8 mouse cellular contexts compared by ENCODE assay signal in the genomic region with DNA sequence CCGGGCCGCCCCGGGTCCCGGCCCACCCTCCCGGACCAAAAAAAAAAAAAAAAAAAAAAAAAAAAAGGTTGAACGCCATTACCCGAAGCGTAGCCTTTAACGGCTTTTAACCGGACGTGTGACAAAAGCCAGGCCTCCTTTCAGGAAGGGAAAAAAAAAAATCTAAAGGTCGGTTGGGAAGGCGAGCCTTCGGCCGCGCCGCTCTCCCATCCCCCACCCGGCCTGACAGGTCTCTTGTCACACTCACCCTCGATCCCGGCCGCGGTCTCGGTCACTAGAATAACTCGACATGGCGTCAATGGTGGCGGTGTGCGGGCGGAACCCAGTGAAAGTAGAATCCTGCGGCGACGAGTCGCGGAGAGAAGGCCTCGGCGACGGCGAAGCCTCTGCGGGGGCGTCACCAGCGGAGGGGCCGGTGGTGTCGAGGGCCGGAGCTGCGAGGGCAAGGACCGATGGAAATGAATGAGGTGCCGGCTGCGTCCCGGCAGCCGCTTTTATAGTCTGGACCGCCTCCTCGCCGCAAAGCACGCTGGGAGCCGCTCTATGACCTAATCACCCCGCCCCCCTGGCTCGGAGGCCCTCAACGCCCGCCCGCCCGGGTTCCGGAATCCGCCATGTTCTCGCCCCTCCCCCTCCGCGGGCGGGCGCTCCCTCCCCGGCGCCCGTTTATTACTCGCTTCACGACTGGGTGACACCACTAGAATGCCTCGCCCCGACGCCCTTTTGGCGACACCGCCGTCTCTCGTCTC. TPM values are rescaled to one million over a fixed set of nuclear protein-coding genes. Genes with fewer than 3 reads are reported as not detected.
DNase-seq lines count a peak whose midpoint lies in the region; ATAC-seq and TF ChIP-seq lines count a peak whose summit lies in the region.

No protein-coding gene starts in this region.

- peak overlapping the region; percentile 100 for H3K9ac ChIP-seq in neural tube, embryonic 11.5 days (ENCODE audit: low read length)
- H3K9ac ChIP-seq in intestine, postnatal 0 days (ENCODE audit: low read depth, low read length): peak overlapping the region; percentile 99

- peaks cover 5% of the 10 kb centered on the region for H3K36me3 ChIP-seq in neural tube, embryonic 11.5 days (ENCODE audit: control insufficient read depth, insufficient read depth, low read length)
- H3K36me3 ChIP-seq in intestine, postnatal 0 days (ENCODE audit: control insufficient read depth, insufficient read depth): peaks cover 32% of the 10 kb centered on the region
- H3K36me3 ChIP-seq in midbrain, embryonic 10.5 days: peaks cover 64% of the 10 kb centered on the region

- intact Hi-C loops in left cerebral cortex, postnatal 36 days (cut with DNase I): loop anchor here (2.0 to 5.0 kb wide), 3 partner anchors 35 to 209 kb away; partner anchors contain the start of genes Kpna2 and Smurf2

- peak; percentile 78 for ATAC-seq in neural tube, embryonic 11.5 days (ENCODE audit: insufficient read depth, low FRiP score, low TSS enrichment)
- ATAC-seq in intestine, postnatal 0 days: peak; percentile 80

- H3K9me3 ChIP-seq in neural tube, embryonic 11.5 days (ENCODE audit: control insufficient read depth, low read length): no peaks in the 10 kb centered on the region
- no peaks in the 10 kb centered on the region for H3K9me3 ChIP-seq in intestine, postnatal 0 days (ENCODE audit: control insufficient read depth)
- no peaks in the 10 kb centered on the region for H3K9me3 ChIP-seq in midbrain, embryonic 10.5 days (replicated peaks)

- no peak for TF ChIP-seq CTCF in intestine, postnatal 0 days (IDR thresholded peaks at IDR 0.05; ENCODE audit: low read depth)

- DNase-seq in neural tube, embryonic 11.5 days (ENCODE audit: low spot score): peak; percentile 98
- no peak for DNase-seq in neural tube, embryonic 10.5 days (ENCODE audit: extremely low spot score, low spot score)
- peak; percentile 99 for DNase-seq in embryo, embryonic 9.5 days (ENCODE audit: extremely low spot score)
- peak; percentile 100 for DNase-seq in gastrocnemius, postnatal 4 days (ENCODE audit: low spot score in 2 of 2)
- DNase-seq in left cerebral cortex, postnatal 36 days (ENCODE audit: low spot score in 2 of 2): peak; percentile 98 to 99
- peak; percentile 98 for DNase-seq in midbrain, embryonic 10.5 days (ENCODE audit: low spot score)
- DNase-seq in skeletal muscle tissue, adult 2 months (ENCODE audit: low read depth, low spot score): peak; percentile 98

- H3K4me1 ChIP-seq in neural tube, embryonic 11.5 days (ENCODE audit: control insufficient read depth, insufficient read depth, low read length): peaks cover 6% of the 10 kb centered on the region
- H3K4me1 ChIP-seq in intestine, postnatal 0 days (replicated peaks; ENCODE audit: control insufficient read depth, insufficient read depth, low read length): no peaks in the 10 kb centered on the region
- H3K4me1 ChIP-seq in midbrain, embryonic 10.5 days: peaks cover 30% of the 10 kb centered on the region

- peak overlapping the region; percentile 87 for H3K4me3 ChIP-seq in neural tube, embryonic 11.5 days (ENCODE audit: low read depth, low read length)
- H3K4me3 ChIP-seq in intestine, postnatal 0 days (ENCODE audit: low read depth, low read length): peak overlapping the region; percentile 96
- H3K4me3 ChIP-seq in midbrain, embryonic 10.5 days: peak overlapping the region; percentile 96

- peak overlapping the region; percentile 48; the same call in 1 of the 2 replicates for H3K4me2 ChIP-seq in neural tube, embryonic 11.5 days (ENCODE audit: low read depth)
- peak overlapping the region; percentile 71 for H3K4me2 ChIP-seq in intestine, postnatal 0 days (replicated peaks; ENCODE audit: low read depth)

- no peaks in the 10 kb centered on the region for H3K27me3 ChIP-seq in neural tube, embryonic 11.5 days (ENCODE audit: control insufficient read depth, insufficient read depth, low read length)
- no peaks in the 10 kb centered on the region for H3K27me3 ChIP-seq in intestine, postnatal 0 days (replicated peaks; ENCODE audit: control insufficient read depth, insufficient read depth, low read length)
- H3K27me3 ChIP-seq in midbrain, embryonic 10.5 days (ENCODE audit: low read depth, poor library complexity, severe bottlenecking): no peaks in the 10 kb centered on the region

- WGBS in neural tube, embryonic 11.5 days: under 1% methylated on average over 68 of the region's 79 CpGs
- under 1% methylated on average over 77 of the region's 79 CpGs for WGBS in intestine, postnatal 0 days
- WGBS in midbrain, embryonic 10.5 days: 0% methylated on average over 74 of the region's 79 CpGs

- peak overlapping the region; percentile 97 for H3K27ac ChIP-seq in neural tube, embryonic 11.5 days (ENCODE audit: low read depth, low read length)
- H3K27ac ChIP-seq in intestine, postnatal 0 days (ENCODE audit: low read depth, low read length): peak overlapping the region; percentile 99
- H3K27ac ChIP-seq in midbrain, embryonic 10.5 days (replicated peaks): peak overlapping the region; percentile 100

RNA-seq across cellular contexts. Expression of gene Ddx5, which starts 0.8 kb away (rescaled TPM):
- polyA plus RNA-seq in neural tube, embryonic 11.5 days (2014; fragmentation: Nextera tagmentation; extraction: Ambion mirVana): 496 and 500 TPM in 2 replicates
- total RNA-seq in gastrocnemius, postnatal 4 days (2021): 100 to 1,000 TPM; 388 to 472 TPM
- polyA plus RNA-seq in intestine, postnatal 0 days (2015; fragmentation: Nextera tagmentation; extraction: Ambion mirVana): 163 and 183 TPM in 2 replicates
- 100 to 1,000 TPM; 574 to 675 TPM for total RNA-seq in left cerebral cortex, postnatal 36 days (2021)
- 295 and 331 TPM in 2 replicates for polyA plus RNA-seq in midbrain, embryonic 10.5 days (2016; fragmentation: Nextera tagmentation; extraction: Ambion mirVana)

RNA-seq across cellular contexts. Expression of gene Cep95, which starts 0.9 kb away (rescaled TPM):
- polyA plus RNA-seq in neural tube, embryonic 11.5 days (2014; fragmentation: Nextera tagmentation; extraction: Ambion mirVana): 19.0 and 22.9 TPM in 2 replicates
- total RNA-seq in gastrocnemius, postnatal 4 days (2021): 10 to 100 TPM in 1 of 2 experiments, 1 to 10 TPM in 1; 8.9 to 12.5 TPM
- 5.3 and 5.5 TPM in 2 replicates for polyA plus RNA-seq in intestine, postnatal 0 days (2015; fragmentation: Nextera tagmentation; extraction: Ambion mirVana)
- total RNA-seq in left cerebral cortex, postnatal 36 days (2021): 10 to 100 TPM in 1 of 2 experiments, 1 to 10 TPM in 1; 8.2 to 15.8 TPM
- 18.0 and 19.1 TPM in 2 replicates for polyA plus RNA-seq in midbrain, embryonic 10.5 days (2016; fragmentation: Nextera tagmentation; extraction: Ambion mirVana)

RNA-seq across cellular contexts. Expression of gene Polg2, which starts 8.9 kb away (rescaled TPM):
- polyA plus RNA-seq in neural tube, embryonic 11.5 days (2014; fragmentation: Nextera tagmentation; extraction: Ambion mirVana): 7.6 and 8.4 TPM in 2 replicates
- 1 to 10 TPM; 8.2 TPM for total RNA-seq in gastrocnemius, postnatal 4 days (2021)
- polyA plus RNA-seq in intestine, postnatal 0 days (2015; fragmentation: Nextera tagmentation; extraction: Ambion mirVana): 12.9 and 13.3 TPM in 2 replicates
- total RNA-seq in left cerebral cortex, postnatal 36 days (2021): 1 to 10 TPM; 3.0 to 3.2 TPM
- polyA plus RNA-seq in midbrain, embryonic 10.5 days (2016; fragmentation: Nextera tagmentation; extraction: Ambion mirVana): 10.2 and 10.7 TPM in 2 replicates

RNA-seq across cellular contexts. Expression of gene Milr1, which starts 37.2 kb away (rescaled TPM):
- polyA plus RNA-seq in neural tube, embryonic 11.5 days (2014; fragmentation: Nextera tagmentation; extraction: Ambion mirVana): 0.61 and 1.4 TPM in 2 replicates
- 1 to 10 TPM; 1.1 to 1.8 TPM for total RNA-seq in gastrocnemius, postnatal 4 days (2021)
- 1.3 and 1.9 TPM in 2 replicates for polyA plus RNA-seq in intestine, postnatal 0 days (2015; fragmentation: Nextera tagmentation; extraction: Ambion mirVana)
- total RNA-seq in left cerebral cortex, postnatal 36 days (2021): under 1 TPM in 1 of 2 experiments, not detected in 1; 0.25 TPM
- 0.67 and 1.1 TPM in 2 replicates for polyA plus RNA-seq in midbrain, embryonic 10.5 days (2016; fragmentation: Nextera tagmentation; extraction: Ambion mirVana)

RNA-seq across cellular contexts. Expression of gene Pecam1, which starts 37.8 kb away (rescaled TPM):
- 24.6 and 24.9 TPM in 2 replicates for polyA plus RNA-seq in neural tube, embryonic 11.5 days (2014; fragmentation: Nextera tagmentation; extraction: Ambion mirVana)
- 100 to 1,000 TPM; 123 to 126 TPM for total RNA-seq in gastrocnemius, postnatal 4 days (2021)
- polyA plus RNA-seq in intestine, postnatal 0 days (2015; fragmentation: Nextera tagmentation; extraction: Ambion mirVana): 25.9 and 26.1 TPM in 2 replicates
- 10 to 100 TPM; 16.9 to 18.8 TPM for total RNA-seq in left cerebral cortex, postnatal 36 days (2021)
- 15.3 and 17.2 TPM in 2 replicates for polyA plus RNA-seq in midbrain, embryonic 10.5 days (2016; fragmentation: Nextera tagmentation; extraction: Ambion mirVana)
